Mouse (Mus musculus) stomach, embryonic 14.5 days (tissue): ENCODE data around the gene Tspan5. TPM values are rescaled to one million over a fixed set of nuclear protein-coding genes. Genes with fewer than 3 reads are reported as not detected.
A peak's percentile ranks its signal among the peaks of the same experiment; 100 is the strongest.

ENCODE experiments used
- ATAC-seq: fragments of 200-750 bp; cut with Nextera tagmentation; 2 replicates; pipeline ENCODE4 v1.8.0; 2017; ENCODE audit warnings: low read depth, moderate TSS enrichment; ENCODE audit not compliant: insufficient number of reproducible peaks, insufficient read depth, low FRiP score
- H3K27ac ChIP-seq: fragments of 300-500 bp; sonication (generic); 2 replicates; pipeline ENCODE4 v1.5.1; 2014; ENCODE audit warnings: mild to moderate bottlenecking, low read length, moderate library complexity, mixed read lengths
- H3K27me3 ChIP-seq: fragments of 300-500 bp; sonication (generic); 2 replicates; pipeline ENCODE4 v1.6.1; 2014; ENCODE audit warnings: low read length, control low read depth, mixed read lengths; ENCODE audit not compliant: control insufficient read depth, insufficient read depth
- H3K36me3 ChIP-seq: fragments of 300-500 bp; sonication (generic); 2 replicates; pipeline ENCODE4 v1.6.1; 2014; ENCODE audit warnings: mild to moderate bottlenecking, control low read depth, low read length, moderate library complexity, mixed read lengths; ENCODE audit not compliant: control insufficient read depth, insufficient read depth
- H3K4me1 ChIP-seq: fragments of 300-500 bp; sonication (generic); 2 replicates; pipeline ENCODE4 v1.6.1; 2014; ENCODE audit warnings: low read length, control low read depth, mixed read lengths; ENCODE audit not compliant: control insufficient read depth, insufficient read depth
- H3K4me2 ChIP-seq: fragments of 300-500 bp; sonication (generic); replicated peaks from 2 replicates; pipeline ENCODE4 v1.6.1; 2014; ENCODE audit warnings: low read depth, low read length, control low read depth
- H3K4me3 ChIP-seq: fragments of 300-500 bp; sonication (generic); 2 replicates; pipeline ENCODE4 v1.5.1; 2014; ENCODE audit warnings: low read depth, low read length, control low read depth
- H3K9ac ChIP-seq: fragments of 300-500 bp; sonication (generic); replicated peaks from 2 replicates; pipeline ENCODE4 v1.6.1; 2014; ENCODE audit warnings: low read depth, mild to moderate bottlenecking, control low read depth, low read length, moderate library complexity, mixed read lengths
- H3K9me3 ChIP-seq: fragments of 300-500 bp; sonication (generic); 2 replicates; pipeline ENCODE4 v1.6.1; 2016; ENCODE audit warnings: low read depth, low read length, control low read depth; ENCODE audit not compliant: control insufficient read depth
- WGBS: fragments of 180-500 bp; shearing (Covaris S2); extraction: QIAGEN DNeasy Blood & Tissue Kit; methylation state at CpG from one replicate; pipeline ENCODE4 v1.1.7; 2014; 5-methylcytosine and 5-hydroxymethylcytosine counted together
- polyA plus RNA-seq: library from polyadenylated mRNA; unstranded; fragments of >200 nt; fragmentation: Nextera tagmentation; extraction: Ambion mirVana; gene quantifications from 2 replicates; pipeline ENCODE4 v1.2.1, GENCODE M21; 2014

The Tspan5 gene
- polyA plus RNA-seq, 1 experiment from 2014 or later: 34.3 TPM

GRCm38 (mm10) chr3:138814457-138814856, 72.5 kb downstream of the Tspan5 start:
- no peak overlapping the region for H3K4me2 ChIP-seq
- no peak overlapping the region for H3K9ac ChIP-seq
- H3K36me3 ChIP-seq: no peaks in the 10 kb centered on the region
- H3K27me3 ChIP-seq: no peaks in the 10 kb centered on the region
- no peaks in the 10 kb centered on the region for H3K9me3 ChIP-seq
- H3K27ac ChIP-seq: no peak overlapping the region
- 0 out of 2 replicates have a peak, but pooled peaks cover 4% of the 10 kb centered on the region for H3K4me1 ChIP-seq
- H3K4me3 ChIP-seq: no peak overlapping the region
- WGBS: 69% methylated on average over 5 of the region's 5 CpGs
- ATAC-seq: no peak

DNA sequence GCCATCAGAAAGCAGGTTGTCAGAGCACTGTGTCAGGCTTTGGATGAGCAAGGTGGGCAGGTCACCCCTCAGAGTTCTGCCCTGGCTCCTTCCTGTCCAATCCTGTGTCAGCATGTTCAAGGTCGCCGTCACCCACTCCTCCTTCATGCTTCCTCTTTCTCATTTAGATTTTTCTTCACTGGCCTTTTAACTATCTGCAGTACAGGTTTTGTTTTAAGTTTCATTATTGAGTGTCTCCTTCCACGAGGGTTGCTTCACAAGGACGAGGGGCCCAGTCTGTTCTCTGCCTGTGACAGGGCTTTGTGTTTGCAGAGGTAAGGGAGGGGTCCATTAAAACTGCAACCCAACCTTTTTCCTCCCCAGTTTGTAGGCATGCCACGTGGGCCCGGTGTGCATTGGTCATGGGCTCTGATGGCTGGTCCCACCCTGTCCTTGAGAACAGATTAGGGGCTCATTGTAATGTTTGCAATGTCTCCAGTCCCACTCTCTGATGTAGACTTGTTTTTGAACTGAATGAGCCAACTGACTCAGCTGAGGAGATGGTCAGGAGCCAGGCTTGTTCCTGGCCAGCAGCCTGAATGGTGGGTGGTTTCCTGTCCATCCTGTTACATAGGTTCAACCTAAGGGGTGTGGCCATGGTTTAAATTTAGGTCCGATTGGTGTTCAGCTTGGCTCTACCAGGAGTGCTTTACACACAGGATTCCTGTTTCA, 73.3 kb downstream of the Tspan5 start:
- Histone ChIP-seq H3K27me3 (no peaks in the 10 kb centered on the region), H3K27ac (no peak overlapping the region), H3K9ac (no peak overlapping the region), H3K4me2 (no peak overlapping the region), H3K9me3 (no peaks in the 10 kb centered on the region), H3K4me3 (no peak overlapping the region), H3K36me3 (no peaks in the 10 kb centered on the region), H3K4me1 (no peaks in the 10 kb centered on the region)
- 76% methylated on average over 7 of the region's 7 CpGs for WGBS
- 0 out of 2 replicates have a peak, but pooled peaks have one; percentile 42 for ATAC-seq

DNA sequence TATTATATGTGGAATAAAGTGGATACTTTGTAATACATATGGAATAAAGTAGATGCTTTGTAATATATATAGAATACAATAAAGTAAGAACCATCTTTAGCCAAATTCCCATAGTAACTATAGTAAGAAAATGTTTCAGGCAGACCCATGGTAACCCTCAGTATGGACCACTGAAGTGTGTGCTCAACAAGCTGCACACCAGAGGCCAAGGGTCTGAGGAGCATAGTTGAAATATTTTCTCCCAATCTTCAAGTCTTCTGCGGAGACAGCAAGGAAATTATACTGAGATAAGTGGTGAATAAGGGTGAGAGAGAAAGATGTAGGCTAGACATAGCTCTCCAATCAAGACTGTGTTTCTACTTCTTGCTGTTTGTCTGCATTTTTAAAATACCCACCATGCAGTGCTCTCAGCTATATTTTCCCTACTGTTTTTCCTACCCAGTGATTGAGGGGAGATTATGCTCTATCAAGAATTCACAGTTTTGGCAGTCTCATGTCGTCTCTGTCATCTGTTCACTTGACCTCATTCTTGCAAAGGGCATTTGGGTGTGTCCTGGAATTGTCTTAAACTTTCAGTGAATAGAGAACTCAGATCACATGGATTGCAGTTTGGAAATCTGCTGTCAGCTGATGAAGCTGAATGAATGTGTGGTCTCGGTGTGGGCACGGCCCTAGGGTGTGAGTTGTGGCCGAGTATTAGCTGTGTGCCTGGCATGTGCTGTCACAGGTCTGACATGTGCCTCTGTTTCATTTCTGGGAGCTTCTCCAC, 75.1 kb downstream of the Tspan5 start:
- no peaks in the 10 kb centered on the region for H3K9me3 ChIP-seq
- no peaks in the 10 kb centered on the region for H3K36me3 ChIP-seq
- H3K27ac ChIP-seq: no peak overlapping the region
- peaks cover 10% of the 10 kb centered on the region for H3K4me1 ChIP-seq
- ATAC-seq: no peak
- H3K27me3 ChIP-seq: no peaks in the 10 kb centered on the region
- 55% methylated on average over 5 of the region's 5 CpGs for WGBS
- H3K9ac ChIP-seq: no peak overlapping the region
- H3K4me3 ChIP-seq: no peak overlapping the region
- no peak overlapping the region for H3K4me2 ChIP-seq

DNA sequence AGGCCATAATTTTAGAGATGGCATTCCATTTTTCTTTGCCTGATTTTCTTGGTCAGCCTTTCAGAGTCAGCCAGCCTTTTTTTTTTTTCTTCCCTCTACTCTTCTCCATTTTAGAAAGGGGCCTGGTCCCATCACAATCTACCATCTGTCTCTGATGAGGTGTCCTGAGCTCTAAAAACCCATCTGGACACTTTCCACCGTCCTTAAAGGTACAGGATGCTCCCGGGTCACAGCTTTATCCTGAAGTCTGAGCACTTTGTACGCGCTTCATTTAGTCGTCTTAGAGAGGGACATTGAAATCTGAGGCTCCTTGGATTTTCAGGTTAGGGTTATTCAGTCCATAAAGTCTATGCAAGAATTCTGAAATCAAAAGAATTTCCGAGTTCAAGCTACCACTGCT, 77.9 kb downstream of the Tspan5 start:
- 77% methylated on average over 6 of the region's 6 CpGs for WGBS
- ATAC-seq: no peak

DNA sequence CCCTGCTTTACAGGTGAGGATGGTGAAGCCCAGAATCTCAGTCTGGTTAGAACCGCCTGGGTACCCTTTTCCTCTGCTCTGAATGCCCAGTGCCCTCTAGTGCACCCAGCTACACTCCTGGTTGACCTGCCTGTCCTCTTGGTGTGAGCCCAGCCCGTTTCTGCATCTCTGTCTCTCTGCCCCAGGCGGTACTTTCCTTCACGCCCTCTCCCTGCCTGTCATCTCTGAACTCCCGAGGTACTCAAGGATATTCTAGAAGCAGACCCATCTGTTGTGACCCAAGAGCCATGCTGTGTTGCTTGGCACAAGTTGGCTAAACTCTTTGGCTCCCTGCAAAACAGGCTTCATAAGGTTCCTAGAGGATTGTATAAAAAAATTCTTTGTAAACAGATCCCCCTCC, 78.3 kb downstream of the Tspan5 start:
- Histone ChIP-seq H3K36me3 (no peaks in the 10 kb centered on the region), H3K4me1 (peaks cover 13% of the 10 kb centered on the region), H3K4me2 (no peak overlapping the region), H3K9ac (no peak overlapping the region), H3K4me3 (no peak overlapping the region), H3K27ac (no peak overlapping the region), H3K9me3 (no peaks in the 10 kb centered on the region), H3K27me3 (no peaks in the 10 kb centered on the region)
- 73% methylated on average over 5 of the region's 5 CpGs for WGBS
- ATAC-seq: no peak

More for the DNA sequence above, 77.9 kb downstream of the Tspan5 start:
- no peaks in the 10 kb centered on the region for H3K27me3 ChIP-seq
- no peak overlapping the region for H3K4me3 ChIP-seq
- H3K4me2 ChIP-seq: no peak overlapping the region
- H3K36me3 ChIP-seq: no peaks in the 10 kb centered on the region
- peaks cover 13% of the 10 kb centered on the region for H3K4me1 ChIP-seq
- no peaks in the 10 kb centered on the region for H3K9me3 ChIP-seq
- no peak overlapping the region for H3K27ac ChIP-seq
- no peak overlapping the region for H3K9ac ChIP-seq

GRCm38 (mm10) chr3:138821886-138822445, 80.0 kb downstream of the Tspan5 start:
- no peaks in the 10 kb centered on the region for H3K27me3 ChIP-seq
- no peak; the same call in 1 of the 2 replicates for ATAC-seq
- H3K9ac ChIP-seq: no peak overlapping the region
- H3K4me2 ChIP-seq: no peak overlapping the region
- H3K9me3 ChIP-seq: no peaks in the 10 kb centered on the region
- peaks cover 13% of the 10 kb centered on the region for H3K4me1 ChIP-seq
- H3K4me3 ChIP-seq: no peak overlapping the region
- H3K36me3 ChIP-seq: no peaks in the 10 kb centered on the region
- WGBS: 34% methylated on average over 5 of the region's 5 CpGs
- H3K27ac ChIP-seq: peak overlapping the region; percentile 33; the same call in 1 of the 2 replicates

- H3K4me3 ChIP-seq: no peak overlapping the region
- peaks cover 13% of the 10 kb centered on the region for H3K4me1 ChIP-seq
- no peaks in the 10 kb centered on the region for H3K36me3 ChIP-seq
- no peak overlapping the region for H3K4me2 ChIP-seq
- no peak overlapping the region for H3K9ac ChIP-seq
- H3K27me3 ChIP-seq: no peaks in the 10 kb centered on the region
- ATAC-seq: no peak
- H3K27ac ChIP-seq: no peak overlapping the region
- no peaks in the 10 kb centered on the region for H3K9me3 ChIP-seq
- 72% methylated on average over 9 of the region's 9 CpGs for WGBS
Measured at GRCm38 (mm10) chr3:138823857-138824256, 81.9 kb downstream of the Tspan5 start.

- ATAC-seq: no peak
- no peaks in the 10 kb centered on the region for H3K36me3 ChIP-seq
- H3K4me2 ChIP-seq: no peak overlapping the region
- no peak overlapping the region for H3K9ac ChIP-seq
- H3K27me3 ChIP-seq: no peaks in the 10 kb centered on the region
- no peaks in the 10 kb centered on the region for H3K9me3 ChIP-seq
- H3K27ac ChIP-seq: no peak overlapping the region
- H3K4me3 ChIP-seq: no peak overlapping the region
- peaks cover 13% of the 10 kb centered on the region for H3K4me1 ChIP-seq
- WGBS: 83% methylated on average over 6 of the region's 6 CpGs
Measured at GRCm38 (mm10) chr3:138825296-138825695, 83.3 kb downstream of the Tspan5 start.
